Mouse (Mus musculus) liver, embryonic 16.5 days (tissue): ENCODE measurements around the gene Rex1bd. TPM values are rescaled to one million over a fixed set of nuclear protein-coding genes. Genes with fewer than 3 reads are reported as not detected.

Source experiments
- ATAC-seq: fragments of 200-750 bp; cut with Nextera tagmentation; 2 replicates; pipeline ENCODE4 v1.8.0; 2017; ENCODE audit warnings: low read depth, mild to moderate bottlenecking, moderate number of reproducible peaks, moderate library complexity
- H3K27ac ChIP-seq: fragments of 300-500 bp; sonication (generic); 2 replicates; pipeline ENCODE4 v1.5.1; 2014; ENCODE audit warnings: mild to moderate bottlenecking, low read length
- H3K27me3 ChIP-seq: fragments of 300-500 bp; sonication (generic); 2 replicates; pipeline ENCODE4 v1.6.1; 2014; ENCODE audit warnings: low read depth, low read length, mixed read lengths; ENCODE audit not compliant: control insufficient read depth, insufficient read depth
- H3K36me3 ChIP-seq: fragments of 300-500 bp; sonication (generic); 2 replicates; pipeline ENCODE4 v1.6.1; 2014; ENCODE audit warnings: mild to moderate bottlenecking; ENCODE audit not compliant: control insufficient read depth, insufficient read depth
- H3K4me1 ChIP-seq: fragments of 300-500 bp; sonication (generic); 2 replicates; pipeline ENCODE4 v1.6.1; 2014; ENCODE audit warnings: low read depth, low read length, mixed read lengths; ENCODE audit not compliant: control insufficient read depth
- H3K4me2 ChIP-seq: fragments of 300-500 bp; sonication (generic); 2 replicates; pipeline ENCODE4 v1.6.1; 2014; ENCODE audit warnings: low read depth, low read length, mixed read lengths
- H3K4me3 ChIP-seq: fragments of 300-500 bp; sonication (generic); 2 replicates; pipeline ENCODE4 v1.5.1; 2014; ENCODE audit warnings: low read depth, mild to moderate bottlenecking, low read length
- H3K9ac ChIP-seq: fragments of 300-500 bp; sonication (generic); 2 replicates; pipeline ENCODE4 v1.6.1; 2014; ENCODE audit warnings: low read depth, low read length
- H3K9me3 ChIP-seq: fragments of 300-500 bp; sonication (generic); replicated peaks from 2 replicates; pipeline ENCODE4 v1.6.1; 2016; ENCODE audit warnings: low read length; ENCODE audit not compliant: control insufficient read depth
- WGBS: fragments of 180-500 bp; shearing (Covaris S2); extraction: QIAGEN DNeasy Blood & Tissue Kit; methylation state at CpG from one replicate; pipeline ENCODE4 v1.1.7; 2014; ENCODE audit not compliant: insufficient replicate concordance; 5-methylcytosine and 5-hydroxymethylcytosine counted together
- polyA plus RNA-seq: library from polyadenylated mRNA; unstranded; fragments of >200 nt; fragmentation: Nextera tagmentation; extraction: Ambion mirVana; gene quantifications from 2 replicates; pipeline ENCODE4 v1.2.1, GENCODE M21; 2015

Rex1bd gene
- polyA plus RNA-seq, 1 experiment from 2014 or later: 55.6 TPM

DNA sequence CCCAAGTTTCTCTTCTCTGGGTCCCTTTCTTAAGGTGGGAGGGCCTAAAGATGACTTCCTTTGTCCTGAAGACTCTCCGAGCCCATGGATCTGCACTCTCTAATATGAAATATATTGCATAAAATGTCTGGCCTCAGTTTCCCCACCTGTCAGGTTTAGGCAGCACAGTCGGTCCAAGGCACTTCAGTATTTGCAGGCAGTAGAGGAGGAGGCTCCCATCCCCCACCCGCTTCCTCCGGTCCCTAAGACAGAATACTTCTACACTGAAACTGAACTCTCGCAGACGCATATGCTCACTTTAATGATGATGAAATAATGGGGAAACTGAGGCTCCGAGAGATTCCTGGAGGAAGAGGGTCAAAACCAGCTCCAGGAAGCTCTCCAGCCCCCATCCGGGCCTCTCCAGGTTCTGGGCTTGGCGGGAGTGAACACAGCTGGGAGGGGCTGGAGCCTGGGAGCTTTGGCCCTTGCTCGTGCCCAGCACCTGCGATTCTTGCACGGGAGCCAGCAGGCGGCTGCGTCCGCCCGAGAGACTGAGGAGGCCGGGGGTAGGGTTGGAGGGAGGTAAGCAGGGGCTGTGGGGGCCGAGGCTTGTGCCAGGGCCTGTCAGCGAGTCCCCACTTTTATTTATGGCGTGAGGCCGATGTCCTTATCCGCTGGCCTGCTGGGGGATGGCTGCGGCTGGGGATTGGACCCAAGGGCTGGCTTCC lies 4.6 kb downstream of the Rex1bd start:
- Histone ChIP-seq H3K9me3 (no peaks in the 10 kb centered on the region), H3K4me2 (peak overlapping the region; percentile 49), H3K27me3 (peaks cover 47% of the 10 kb centered on the region), H3K36me3 (no peaks in the 10 kb centered on the region), H3K27ac (no peak overlapping the region), H3K4me1 (peaks cover 60% of the 10 kb centered on the region), H3K9ac (no peak overlapping the region; the same call in 1 of the 2 replicates), H3K4me3 (peak overlapping the region; percentile 19; the same call in 1 of the 2 replicates)
- 12% methylated on average over 23 of the region's 23 CpGs for WGBS
- ATAC-seq: no peak

GRCm38 (mm10) chr8:70500386-70501301 lies 5.9 kb downstream of the Rex1bd start:
- H3K4me3 ChIP-seq: peak overlapping the region; percentile 37
- WGBS: 6% methylated on average over 39 of the region's 39 CpGs
- H3K27ac ChIP-seq: peak overlapping the region; percentile 56
- H3K4me1 ChIP-seq: peaks cover 51% of the 10 kb centered on the region
- H3K27me3 ChIP-seq: peaks cover 60% of the 10 kb centered on the region
- H3K9me3 ChIP-seq: no peaks in the 10 kb centered on the region
- peak overlapping the region; percentile 79 for H3K4me2 ChIP-seq
- H3K36me3 ChIP-seq: no peaks in the 10 kb centered on the region
- H3K9ac ChIP-seq: peak overlapping the region; percentile 38
- peak; percentile 78 for ATAC-seq

DNA sequence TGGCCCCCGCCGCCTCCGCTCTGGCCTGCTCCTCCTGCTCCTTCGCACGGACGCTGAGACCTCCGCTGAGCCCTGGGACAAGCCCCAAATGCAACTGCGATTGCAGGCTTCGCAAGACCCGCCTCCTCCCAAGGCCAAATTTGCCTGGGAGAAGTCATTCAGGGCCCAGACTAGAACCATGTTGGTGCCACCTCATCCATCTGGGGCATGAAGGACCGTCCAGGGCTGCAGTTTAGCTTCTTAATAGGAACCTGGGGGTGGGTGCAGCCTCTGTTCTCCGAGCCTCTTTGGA lies 10.8 kb downstream of the Rex1bd start:
- Histone ChIP-seq H3K9ac (no peak overlapping the region), H3K4me2 (no peak overlapping the region), H3K27me3 (peaks cover 91% of the 10 kb centered on the region), H3K4me1 (peaks cover 20% of the 10 kb centered on the region), H3K27ac (no peak overlapping the region), H3K4me3 (no peak overlapping the region), H3K36me3 (no peaks in the 10 kb centered on the region), H3K9me3 (no peaks in the 10 kb centered on the region)
- 11% methylated on average over 12 of the region's 12 CpGs for WGBS
- ATAC-seq: no peak

- Histone ChIP-seq H3K9ac (no peak overlapping the region), H3K27ac (no peak overlapping the region), H3K4me2 (no peak overlapping the region), H3K9me3 (no peaks in the 10 kb centered on the region), H3K36me3 (no peaks in the 10 kb centered on the region), H3K4me1 (peaks cover 14% of the 10 kb centered on the region), H3K4me3 (no peak overlapping the region), H3K27me3 (peaks cover 95% of the 10 kb centered on the region)
- WGBS: 4% methylated on average over 21 of the region's 21 CpGs
- no peak for ATAC-seq
Observed at GRCm38 (mm10) chr8:70495001-70495770, 11.4 kb downstream of the Rex1bd start.

- Histone ChIP-seq H3K27me3 (peaks cover 97% of the 10 kb centered on the region), H3K36me3 (no peaks in the 10 kb centered on the region), H3K9ac (no peak overlapping the region), H3K9me3 (no peaks in the 10 kb centered on the region), H3K4me3 (no peak overlapping the region), H3K27ac (no peak overlapping the region), H3K4me2 (no peak overlapping the region), H3K4me1 (peaks cover 10% of the 10 kb centered on the region)
- ATAC-seq: no peak
- WGBS: 5% methylated on average over 25 of the region's 28 CpGs
Observed at GRCm38 (mm10) chr8:70494416-70494945, 12.1 kb downstream of the Rex1bd start.

- no peak overlapping the region for H3K9ac ChIP-seq
- no peak overlapping the region for H3K4me2 ChIP-seq
Observed at GRCm38 (mm10) chr8:70493692-70494415, 12.7 kb downstream of the Rex1bd start.

DNA sequence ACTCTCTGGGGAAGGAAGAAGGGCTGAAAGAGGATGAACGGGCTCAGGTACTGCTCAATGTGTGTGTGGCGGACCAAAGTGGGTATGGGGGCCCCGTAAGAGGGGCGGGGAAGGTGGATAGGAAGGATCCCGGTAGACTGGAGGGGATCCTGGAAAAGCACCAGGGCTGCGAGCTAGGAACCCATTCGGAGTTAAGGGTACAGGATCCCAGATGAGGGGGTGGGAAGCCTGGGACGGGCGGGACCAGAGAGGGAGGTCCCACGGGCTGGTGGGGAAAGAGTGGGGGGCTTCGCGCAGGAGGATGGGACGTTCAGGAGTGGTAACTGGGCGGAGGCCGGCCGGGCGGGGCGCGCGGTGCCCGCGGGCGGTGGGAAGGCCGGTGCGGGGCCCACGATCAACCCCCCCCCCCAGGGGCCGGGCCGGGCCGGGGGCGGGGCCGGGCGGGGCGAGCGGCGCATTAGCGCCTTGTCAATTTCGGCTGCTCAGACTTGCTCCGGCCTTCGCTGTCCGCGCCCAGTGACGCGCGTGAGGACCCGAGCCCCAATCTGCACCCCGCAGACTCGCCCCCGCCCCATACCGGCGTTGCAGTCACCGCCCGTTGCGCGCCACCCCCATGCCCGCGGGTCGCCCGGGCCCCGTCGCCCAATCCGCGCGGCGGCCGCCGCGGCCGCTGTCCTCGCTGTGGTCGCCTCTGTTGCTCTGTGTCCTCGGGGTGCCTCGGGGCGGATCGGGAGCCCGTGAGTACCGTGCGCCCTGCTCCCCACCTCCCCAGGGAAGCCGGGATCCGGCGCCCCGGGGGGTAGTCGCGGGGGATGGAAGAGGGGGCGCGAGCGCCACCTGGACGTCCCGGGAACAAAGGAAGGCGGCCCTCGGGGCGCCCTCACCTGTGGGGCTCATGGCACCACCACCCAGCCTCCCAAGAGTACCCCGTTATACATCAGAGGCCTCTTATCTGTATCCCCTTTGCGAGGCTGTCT lies 13.6 kb downstream of the Rex1bd start, which contains the start of gene Crlf1:
Gene Crlf1, plus strand, starts transcription at position 495 of the 977 bp plus-strand sequence.
- H3K9me3 ChIP-seq: no peaks in the 10 kb centered on the region
- no peak within 1 kb of the TSS for H3K27ac ChIP-seq
- H3K36me3 ChIP-seq: no peaks in the 10 kb centered on the region
- peak within 1 kb of the TSS; percentile 43 for H3K4me3 ChIP-seq
- H3K27me3 ChIP-seq: peaks cover 100% of the 10 kb centered on the region
- no peak within 1 kb of the TSS for H3K9ac ChIP-seq
- peak within 1 kb of the TSS; percentile 50 for H3K4me2 ChIP-seq
- under 1% methylated on average over 64 of the region's 93 CpGs for WGBS
- ATAC-seq: no peak
- peaks cover 23% of the 10 kb centered on the region for H3K4me1 ChIP-seq

More at GRCm38 (mm10) chr8:70493692-70494415, 12.7 kb downstream of the Rex1bd start:
- H3K9me3 ChIP-seq: no peaks in the 10 kb centered on the region
- H3K27ac ChIP-seq: no peak overlapping the region
- ATAC-seq: no peak
- H3K27me3 ChIP-seq: peaks cover 100% of the 10 kb centered on the region
- no peaks in the 10 kb centered on the region for H3K36me3 ChIP-seq
- WGBS: 2% methylated on average over 47 of the region's 47 CpGs
- peak overlapping the region; percentile 43; the same call in 1 of the 2 replicates for H3K4me3 ChIP-seq
- peaks cover 15% of the 10 kb centered on the region for H3K4me1 ChIP-seq
